Mouse (Mus musculus) forebrain, embryonic 15.5 days (tissue): ENCODE results near the gene Tmem89. TPM values are rescaled to one million over a fixed set of nuclear protein-coding genes. Genes with fewer than 3 reads are reported as not detected.

Experiments used
- ATAC-seq: fragments of 200-750 bp; cut with Nextera tagmentation; replicated peaks from 2 replicates; pipeline ENCODE4 v1.8.0; 2017; ENCODE audit warnings: mild to moderate bottlenecking, moderate TSS enrichment, moderate library complexity
- H3K27ac ChIP-seq: fragments of 300-500 bp; sonication (generic); replicated peaks from 2 replicates; pipeline ENCODE4 v1.5.1; 2015; ENCODE audit warnings: mild to moderate bottlenecking, inconsistent platforms
- H3K27me3 ChIP-seq: fragments of 300-500 bp; sonication (generic); 2 replicates; pipeline ENCODE4 v1.6.1; 2015; ENCODE audit warnings: inconsistent platforms
- H3K36me3 ChIP-seq: fragments of 300-500 bp; sonication (generic); 2 replicates; pipeline ENCODE4 v1.6.1; 2015; ENCODE audit warnings: mild to moderate bottlenecking, inconsistent platforms
- H3K4me1 ChIP-seq: fragments of 300-500 bp; sonication (generic); 2 replicates; pipeline ENCODE4 v1.6.1; 2015; ENCODE audit warnings: inconsistent platforms
- H3K4me2 ChIP-seq: fragments of 300-500 bp; sonication (generic); replicated peaks from 2 replicates; pipeline ENCODE4 v1.6.1; 2015; ENCODE audit warnings: mild to moderate bottlenecking, inconsistent platforms
- H3K4me3 ChIP-seq: fragments of 300-500 bp; sonication (generic); 2 replicates; pipeline ENCODE4 v1.5.1; 2015; ENCODE audit warnings: mild to moderate bottlenecking, inconsistent platforms
- H3K9ac ChIP-seq: fragments of 300-500 bp; sonication (generic); replicated peaks from 2 replicates; pipeline ENCODE4 v1.6.1; 2015; ENCODE audit warnings: mild to moderate bottlenecking, inconsistent platforms
- H3K9me3 ChIP-seq: fragments of 300-500 bp; sonication (generic); 2 replicates; pipeline ENCODE4 v1.6.1; 2016; ENCODE audit warnings: inconsistent platforms
- WGBS: fragments of 180-500 bp; shearing (Covaris S2); methylation state at CpG from one replicate; pipeline ENCODE4 v1.1.7; 2015; ENCODE audit warnings: mixed read lengths; 5-methylcytosine and 5-hydroxymethylcytosine counted together
- polyA plus RNA-seq: library from polyadenylated mRNA; unstranded; fragments of >200 nt; fragmentation: Nextera tagmentation; extraction: Ambion mirVana; gene quantifications from 2 replicates; pipeline ENCODE4 v1.2.1, GENCODE M21; 2015

The Tmem89 gene
- polyA plus RNA-seq, result not detected in 2 replicates

GRCm38 (mm10) chr9:108914491-108914890 is at the start of gene Tmem89:
Gene Tmem89 (plus strand): TSS chr9:108914619.
- no peaks in the 10 kb centered on the region for H3K27me3 ChIP-seq
- H3K27ac ChIP-seq, result no peak within 1 kb of the TSS
- 60% methylated on average over 6 of the region's 6 CpGs for WGBS
- no peak within 1 kb of the TSS for H3K9ac ChIP-seq
- no peak within 1 kb of the TSS for H3K4me2 ChIP-seq
- peak; percentile 58; the same call in 1 of the 2 replicates for ATAC-seq
- no peaks in the 10 kb centered on the region for H3K36me3 ChIP-seq
- H3K9me3 ChIP-seq, result no peaks in the 10 kb centered on the region
- no peak within 1 kb of the TSS for H3K4me3 ChIP-seq
- H3K4me1 ChIP-seq, result peaks cover 5% of the 10 kb centered on the region; the same call in 1 of the 2 replicates

GRCm38 (mm10) chr9:108912308-108912707 is 2.1 kb upstream of the Tmem89 start:
- Histone ChIP-seq H3K4me3 (no peak overlapping the region), H3K9ac (no peak overlapping the region), H3K36me3 (no peaks in the 10 kb centered on the region), H3K4me1 (peaks cover 5% of the 10 kb centered on the region; the same call in 1 of the 2 replicates), H3K9me3 (no peaks in the 10 kb centered on the region), H3K4me2 (no peak overlapping the region), H3K27ac (no peak overlapping the region), H3K27me3 (no peaks in the 10 kb centered on the region)
- WGBS, result 80% methylated on average over 6 of the region's 6 CpGs
- no peak for ATAC-seq

- Histone ChIP-seq H3K27ac (no peak overlapping the region), H3K9me3 (no peaks in the 10 kb centered on the region), H3K36me3 (no peaks in the 10 kb centered on the region), H3K9ac (no peak overlapping the region), H3K4me3 (no peak overlapping the region), H3K27me3 (no peaks in the 10 kb centered on the region), H3K4me2 (no peak overlapping the region), H3K4me1 (peaks cover 5% of the 10 kb centered on the region; the same call in 1 of the 2 replicates)
- ATAC-seq, result no peak
- WGBS, result 88% methylated on average over 7 of the region's 7 CpGs
Observed at GRCm38 (mm10) chr9:108913161-108913560, 1.3 kb upstream of the Tmem89 start.

- Histone ChIP-seq H3K9ac (no peak overlapping the region), H3K4me1 (peaks cover 5% of the 10 kb centered on the region; the same call in 1 of the 2 replicates), H3K4me3 (no peak overlapping the region), H3K4me2 (no peak overlapping the region), H3K9me3 (no peaks in the 10 kb centered on the region), H3K36me3 (no peaks in the 10 kb centered on the region), H3K27ac (no peak overlapping the region), H3K27me3 (no peaks in the 10 kb centered on the region)
- ATAC-seq, result no peak
- 79% methylated on average over 10 of the region's 10 CpGs for WGBS
Observed at GRCm38 (mm10) chr9:108913621-108914020, 798 bp upstream of the Tmem89 start.

GRCm38 (mm10) chr9:108925897-108926296 is 11.5 kb downstream of the Tmem89 start:
- Histone ChIP-seq H3K9ac (no peak overlapping the region), H3K4me3 (no peak overlapping the region), H3K4me2 (no peak overlapping the region), H3K4me1 (no peaks in the 10 kb centered on the region), H3K9me3 (no peaks in the 10 kb centered on the region), H3K27me3 (no peaks in the 10 kb centered on the region), H3K27ac (no peak overlapping the region), H3K36me3 (no peaks in the 10 kb centered on the region)
- 81% methylated on average over 8 of the region's 8 CpGs for WGBS
- ATAC-seq, result no peak

GRCm38 (mm10) chr9:108928424-108928823 is 14.0 kb downstream of the Tmem89 start:
- no peaks in the 10 kb centered on the region for H3K27me3 ChIP-seq
- H3K4me2 ChIP-seq, result no peak overlapping the region
- no peaks in the 10 kb centered on the region for H3K4me1 ChIP-seq
- no peaks in the 10 kb centered on the region for H3K9me3 ChIP-seq
- no peaks in the 10 kb centered on the region for H3K36me3 ChIP-seq
- H3K9ac ChIP-seq, result no peak overlapping the region
- no peak for ATAC-seq
- H3K4me3 ChIP-seq, result no peak overlapping the region
- no peak overlapping the region for H3K27ac ChIP-seq
- 88% methylated on average over 3 of the region's 3 CpGs for WGBS

GRCm38 (mm10) chr9:108935991-108936390 is 21.6 kb downstream of the Tmem89 start:
- no peak; the same call in 1 of the 2 replicates for ATAC-seq
- Histone ChIP-seq H3K9me3 (no peaks in the 10 kb centered on the region), H3K4me2 (peak overlapping the region; percentile 30), H3K4me3 (peak overlapping the region; percentile 96), H3K36me3 (peaks cover 27% of the 10 kb centered on the region), H3K9ac (0 out of 2 replicates have a peak overlapping the region, but pooled peaks have one; percentile 82), H3K27me3 (no peaks in the 10 kb centered on the region), H3K4me1 (peaks cover 9% of the 10 kb centered on the region), H3K27ac (no peak overlapping the region)
- WGBS, result 14% methylated on average over 3 of the region's 3 CpGs

GRCm38 (mm10) chr9:108936418-108937364 is 22.3 kb downstream of the Tmem89 start, which contains the start of gene Uqcrc1:
Gene Uqcrc1 (plus strand): TSS chr9:108936633.
- peak within 1 kb of the TSS; percentile 82 for H3K9ac ChIP-seq
- peak; percentile 89 for ATAC-seq
- H3K4me2 ChIP-seq, result peak within 1 kb of the TSS; percentile 81
- H3K27ac ChIP-seq, result peak within 1 kb of the TSS; percentile 47; the same call in 1 of the 2 replicates
- H3K9me3 ChIP-seq, result no peaks in the 10 kb centered on the region
- peaks cover 33% of the 10 kb centered on the region for H3K36me3 ChIP-seq
- peak within 1 kb of the TSS; percentile 96 for H3K4me3 ChIP-seq
- peaks cover 9% of the 10 kb centered on the region for H3K4me1 ChIP-seq
- H3K27me3 ChIP-seq, result no peaks in the 10 kb centered on the region
- WGBS, result 1% methylated on average over 58 of the region's 58 CpGs

- Histone ChIP-seq H3K36me3 (peaks cover 92% of the 10 kb centered on the region), H3K4me2 (no peak overlapping the region), H3K9ac (no peak overlapping the region), H3K4me1 (0 out of 2 replicates have a peak, but pooled peaks cover 3% of the 10 kb centered on the region), H3K9me3 (no peaks in the 10 kb centered on the region), H3K27ac (no peak overlapping the region), H3K27me3 (no peaks in the 10 kb centered on the region), H3K4me3 (no peak overlapping the region)
- 86% methylated on average over 9 of the region's 9 CpGs for WGBS
- no peak for ATAC-seq
Observed at GRCm38 (mm10) chr9:108945111-108945510, 30.7 kb downstream of the Tmem89 start.

GRCm38 (mm10) chr9:108945608-108946007 is 31.2 kb downstream of the Tmem89 start:
- Histone ChIP-seq H3K9me3 (no peaks in the 10 kb centered on the region), H3K27ac (no peak overlapping the region), H3K27me3 (no peaks in the 10 kb centered on the region), H3K4me1 (0 out of 2 replicates have a peak, but pooled peaks cover 3% of the 10 kb centered on the region), H3K9ac (no peak overlapping the region), H3K36me3 (peaks cover 91% of the 10 kb centered on the region), H3K4me2 (no peak overlapping the region), H3K4me3 (no peak overlapping the region)
- WGBS, result 90% methylated on average over 5 of the region's 5 CpGs
- no peak for ATAC-seq

GRCm38 (mm10) chr9:108949231-108949966 is 35.0 kb downstream of the Tmem89 start:
- 92% methylated on average over 13 of the region's 13 CpGs for WGBS
- Histone ChIP-seq H3K27me3 (peaks cover 18% of the 10 kb centered on the region), H3K4me3 (no peak overlapping the region), H3K9me3 (no peaks in the 10 kb centered on the region), H3K9ac (no peak overlapping the region), H3K36me3 (peaks cover 64% of the 10 kb centered on the region), H3K27ac (no peak overlapping the region), H3K4me2 (no peak overlapping the region), H3K4me1 (no peaks in the 10 kb centered on the region)
- ATAC-seq, result no peak; the same call in 1 of the 2 replicates
